Mouse (Mus musculus) left cerebral cortex, postnatal 25 days (tissue): ENCODE data around the gene Opcml. TPM values are rescaled to one million over a fixed set of nuclear protein-coding genes. Genes with fewer than 3 reads are reported as not detected.

Experiments used
- DNase-seq, 2 experiments: peaks; one replicate each; pipeline ENCODE4 v3.0.0; 2022; ENCODE audit warnings: low spot score in 2 of 2, mixed read lengths in 1 of 2
- intact Hi-C: fragments of 180-260 bp; cut with DNase I; formaldehyde crosslinking; loops from one replicate; pipeline ENCODE4 v1.15.1; 2025
- total RNA-seq, 2 experiments: library from RNA; stranded (reverse); gene quantifications; 2 replicates each; pipeline ENCODE4 v1.2.3; 2021

Gene Opcml
- total RNA-seq, 2 experiments from 2014 or later = 272 to 283 TPM

DNA sequence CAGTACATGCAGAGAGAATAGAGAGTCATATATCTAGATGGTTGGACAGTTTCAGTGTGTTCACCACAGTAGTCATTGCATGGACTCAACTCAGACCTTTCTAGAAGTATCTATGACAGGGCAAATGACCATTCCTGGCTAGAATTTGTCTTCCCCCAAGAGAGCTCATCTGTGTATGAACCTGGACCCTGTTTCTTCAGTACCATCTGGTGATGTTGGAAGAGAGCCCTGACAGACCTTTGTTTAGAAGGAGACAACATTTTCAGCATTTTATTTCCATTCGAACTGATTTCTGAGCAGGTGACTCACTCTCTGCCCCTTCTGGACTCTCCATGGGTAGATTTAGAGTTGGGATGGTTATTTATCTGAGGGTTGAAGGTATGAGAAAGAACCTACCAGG lies 827.1 kb downstream of the Opcml start:
- intact Hi-C loops = no loop called here
- DNase-seq = no peak

DNA sequence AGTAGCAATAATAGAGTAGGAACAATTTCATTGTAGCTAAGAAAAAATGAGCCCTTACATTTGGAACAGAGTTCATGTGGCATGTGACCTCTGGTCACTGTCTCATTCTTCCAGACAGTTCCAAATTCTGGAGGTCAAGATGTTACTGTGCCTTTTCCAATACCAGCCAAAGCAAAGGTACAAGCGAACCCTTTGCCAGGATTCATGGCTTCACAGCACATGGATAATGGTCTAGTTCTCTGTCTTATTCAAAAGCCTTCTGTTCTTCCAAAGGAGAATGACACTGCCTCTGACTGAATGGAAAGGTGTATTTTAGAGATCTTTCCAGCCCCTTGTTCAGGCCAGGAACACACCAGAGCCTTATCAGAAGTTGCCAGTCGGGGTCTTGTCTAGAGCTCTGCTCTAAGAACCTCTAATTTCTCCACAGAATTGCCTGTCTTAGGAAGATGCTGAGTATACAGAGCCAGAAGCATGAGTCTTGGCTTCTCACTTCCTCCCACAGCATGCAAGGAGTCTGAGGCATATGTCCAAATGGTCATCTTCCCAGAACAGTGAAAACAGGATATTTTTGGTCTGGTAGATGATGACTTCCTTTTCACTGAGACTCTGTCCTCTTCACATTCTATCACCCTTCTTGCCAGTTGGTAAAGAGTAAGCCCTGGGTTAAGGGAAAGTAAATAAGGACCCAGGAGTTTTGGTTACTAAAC lies 827.8 kb downstream of the Opcml start:
- intact Hi-C loops = no loop called here
- DNase-seq = peak in 1 of 2 experiments; percentile 75

- intact Hi-C loops = no loop called here
- DNase-seq = no peak
Observed at GRCm38 (mm10) chr9:28621939-28622338, 831.4 kb downstream of the Opcml start.

- intact Hi-C loops = no loop called here
- DNase-seq = peak in 1 of 2 experiments; percentile 56
Observed at GRCm38 (mm10) chr9:28624870-28625269, 834.3 kb downstream of the Opcml start.

DNA sequence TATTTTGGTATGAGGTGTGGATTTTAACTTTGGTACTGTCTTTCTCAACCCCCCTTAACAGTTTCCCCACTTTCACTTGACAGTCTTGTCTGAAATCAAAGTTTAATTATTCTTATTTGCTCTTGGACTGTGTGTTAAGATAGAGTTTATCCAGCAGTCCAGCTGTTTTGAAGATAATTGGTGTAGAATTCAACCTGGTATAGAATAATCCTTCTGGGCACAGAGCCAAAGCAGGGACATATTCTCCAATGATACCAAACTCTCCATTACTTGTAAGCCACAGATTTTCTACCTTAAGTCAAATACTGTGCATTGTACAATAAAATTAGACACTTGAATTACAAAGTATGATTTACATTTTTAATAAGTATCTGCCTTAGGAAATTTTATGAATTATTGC lies 852.2 kb downstream of the Opcml start:
- intact Hi-C loops = no loop called here
- no peak for DNase-seq

GRCm38 (mm10) chr9:28644063-28644462 lies 853.5 kb downstream of the Opcml start:
- intact Hi-C loops = no loop called here

DNA sequence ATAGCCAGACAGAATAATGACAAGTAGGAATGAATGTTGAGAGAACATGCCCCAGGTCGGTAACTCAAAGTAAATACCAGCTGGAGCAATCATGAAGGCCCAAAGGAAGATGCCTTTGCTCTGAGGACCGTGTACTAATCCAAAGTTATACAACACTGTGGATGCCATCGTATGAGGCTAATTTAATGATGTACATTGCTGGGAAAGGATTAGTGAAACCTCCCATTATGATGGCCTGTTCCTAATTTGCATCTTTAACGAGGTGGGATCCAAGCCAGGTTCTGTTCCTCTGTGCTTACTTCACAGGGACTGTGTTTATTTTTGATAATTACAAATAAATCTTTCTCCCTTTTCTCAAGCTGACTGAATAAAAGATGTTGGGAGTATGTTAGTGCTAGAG lies 859.5 kb downstream of the Opcml start:
- intact Hi-C loops = no loop called here
- no peak for DNase-seq

More at GRCm38 (mm10) chr9:28644063-28644462, 853.5 kb downstream of the Opcml start:
- no peak for DNase-seq

DNA sequence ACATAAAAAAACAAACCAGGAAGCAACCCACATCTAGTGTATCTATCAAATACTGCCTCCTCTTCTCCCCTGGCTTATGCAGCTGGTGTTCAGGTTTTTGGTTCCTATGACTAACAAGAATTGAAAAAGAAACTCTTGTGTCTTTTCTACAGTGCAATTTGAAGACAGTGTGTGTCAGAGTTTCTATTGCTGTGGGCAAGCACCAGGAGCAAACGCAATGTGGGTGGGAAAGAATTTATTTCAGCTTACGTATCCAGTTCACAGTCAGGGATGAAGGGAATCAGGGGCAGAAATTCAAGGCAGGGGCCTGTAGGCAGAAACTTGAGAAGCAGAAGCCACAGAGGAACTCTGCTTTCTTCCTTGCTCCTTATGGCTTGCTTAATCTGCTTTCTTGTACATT lies 869.4 kb downstream of the Opcml start:
- intact Hi-C loops = no loop called here
- DNase-seq = peak in 1 of 2 experiments; percentile 78

DNA sequence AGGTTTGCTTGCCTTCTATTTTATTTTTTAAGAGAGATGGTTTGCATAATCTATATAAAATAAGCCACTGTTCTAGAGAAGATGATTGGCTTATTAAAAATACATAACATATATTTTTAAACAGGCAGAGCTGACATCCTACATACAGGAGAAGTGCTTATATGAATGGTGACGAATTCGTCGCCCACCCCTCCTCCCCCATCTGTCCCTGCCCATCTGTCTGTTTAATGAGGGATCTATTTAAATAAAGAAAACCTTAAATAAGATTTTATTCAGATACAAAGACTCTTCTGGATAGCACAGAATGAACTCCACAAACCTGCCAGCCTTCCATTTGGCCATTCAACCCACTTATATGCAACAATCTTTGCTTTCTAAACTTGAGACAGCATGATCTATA lies 872.3 kb downstream of the Opcml start:
- peak; percentile 60 to 98 for DNase-seq
- intact Hi-C loops = loop anchor here (1.0 to 2.0 kb wide), 2 partner anchors 160 to 240 kb away; no protein-coding TSS in a partner anchor

DNA sequence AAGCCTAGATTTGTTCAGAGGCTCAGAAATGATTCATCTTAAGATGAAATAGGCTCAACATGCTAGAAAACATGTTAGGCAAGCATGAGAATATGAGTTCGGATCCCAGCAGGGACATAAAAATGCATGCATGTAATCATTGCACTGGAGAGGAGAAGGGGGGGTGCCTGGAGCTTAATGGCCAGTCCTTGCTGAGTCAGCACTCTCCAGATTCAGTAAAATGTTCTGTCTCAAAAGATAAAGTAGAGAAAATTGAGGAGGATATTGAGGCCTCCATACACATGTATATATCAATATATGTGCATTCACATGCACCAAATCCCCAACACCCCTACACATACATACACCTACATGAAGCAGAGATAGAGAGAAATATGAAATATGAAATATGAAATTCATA lies 889.7 kb downstream of the Opcml start:
- intact Hi-C loops = no loop called here
- no peak for DNase-seq

- DNase-seq = peak in 1 of 2 experiments; percentile 39
- intact Hi-C loops = no loop called here
Observed at GRCm38 (mm10) chr9:28681252-28682037, 890.9 kb downstream of the Opcml start.

GRCm38 (mm10) chr9:28683951-28684470 lies 893.4 kb downstream of the Opcml start:
- intact Hi-C loops = no loop called here

DNA sequence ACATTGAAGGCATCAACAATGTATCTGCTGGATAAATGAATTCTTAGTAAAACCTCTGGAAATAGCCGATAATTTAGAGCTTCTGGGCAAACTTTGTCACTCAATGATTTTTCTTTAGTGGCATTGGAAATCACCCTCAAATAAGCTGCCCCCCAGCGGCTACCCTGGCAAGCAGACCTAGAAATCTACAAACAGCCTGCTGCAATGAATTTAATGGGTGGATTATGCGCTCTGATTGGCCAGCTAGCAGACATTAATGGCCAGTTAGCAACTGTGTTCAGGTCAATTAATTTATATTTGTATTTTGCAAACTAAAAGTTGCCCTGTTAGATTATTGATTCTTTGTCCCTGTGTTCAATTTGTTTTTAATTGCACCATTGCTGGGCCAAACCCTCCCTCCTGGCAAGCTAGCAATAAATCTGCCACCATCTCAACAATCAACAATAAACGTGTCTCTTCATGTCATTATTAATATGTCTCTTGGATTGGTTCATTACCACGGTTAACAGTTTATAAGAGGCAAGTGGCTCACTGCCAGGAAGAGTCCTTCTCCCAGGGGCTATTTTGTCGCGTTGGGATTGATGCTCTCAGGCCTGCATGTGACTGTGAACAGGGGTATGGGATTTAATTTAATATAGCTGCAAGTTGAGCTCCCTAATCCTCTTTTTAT lies 896.5 kb downstream of the Opcml start:
- no peak for DNase-seq
- intact Hi-C loops = no loop called here

More at GRCm38 (mm10) chr9:28683951-28684470, 893.4 kb downstream of the Opcml start:
- DNase-seq = peak in 1 of 2 experiments; percentile 43

GRCm38 (mm10) chr9:28690134-28690533 lies 899.6 kb downstream of the Opcml start:
- no peak for DNase-seq
- intact Hi-C loops = no loop called here

GRCm38 (mm10) chr9:28705796-28706195 lies 915.2 kb downstream of the Opcml start:
- peak in 1 of 2 experiments; percentile 41 for DNase-seq
- intact Hi-C loops = no loop called here

- intact Hi-C loops = no loop called here
- DNase-seq = no peak
Observed at GRCm38 (mm10) chr9:28714544-28714943, 924.0 kb downstream of the Opcml start.

GRCm38 (mm10) chr9:28720186-28720585 lies 929.6 kb downstream of the Opcml start:
- intact Hi-C loops = no loop called here
- DNase-seq = no peak

DNA sequence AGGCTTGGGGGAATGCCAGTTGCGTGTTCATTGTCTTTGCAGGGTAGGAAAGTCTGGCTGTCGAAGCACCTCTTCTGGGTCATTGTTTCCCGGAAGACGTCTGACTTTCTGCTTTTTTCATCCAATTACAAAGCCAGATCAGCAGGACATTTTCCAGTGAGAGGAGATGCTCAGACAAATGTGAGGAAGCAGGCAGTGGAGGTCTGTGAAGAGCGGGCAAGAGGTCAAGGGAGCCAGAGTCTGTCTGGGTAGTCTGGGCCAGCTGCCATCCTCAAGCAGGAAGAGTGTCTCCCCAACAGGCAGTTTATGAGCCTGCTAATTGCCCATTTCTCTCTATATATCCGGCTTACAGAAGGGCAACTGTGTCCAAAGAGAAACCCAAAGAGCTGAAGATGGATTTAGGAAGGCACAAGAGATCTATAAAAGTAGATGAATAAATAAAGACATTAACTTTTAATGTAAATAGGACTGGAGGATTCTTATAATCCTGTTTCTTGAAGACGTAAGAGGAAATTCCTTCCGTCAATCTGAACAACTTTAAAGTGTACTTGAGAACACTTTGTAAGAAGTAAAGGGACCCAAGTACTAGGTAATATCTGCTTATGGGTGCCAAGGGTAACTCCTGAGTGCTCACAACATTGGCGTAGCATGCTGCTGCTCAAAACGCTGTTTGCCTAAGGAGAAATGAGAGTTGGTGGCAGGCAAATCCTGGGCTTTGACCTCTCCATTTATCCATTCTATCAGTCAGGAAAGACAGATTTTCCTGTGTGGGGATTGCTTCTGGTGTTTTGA lies 941.4 kb downstream of the Opcml start:
- no peak for DNase-seq
- intact Hi-C loops = no loop called here

DNA sequence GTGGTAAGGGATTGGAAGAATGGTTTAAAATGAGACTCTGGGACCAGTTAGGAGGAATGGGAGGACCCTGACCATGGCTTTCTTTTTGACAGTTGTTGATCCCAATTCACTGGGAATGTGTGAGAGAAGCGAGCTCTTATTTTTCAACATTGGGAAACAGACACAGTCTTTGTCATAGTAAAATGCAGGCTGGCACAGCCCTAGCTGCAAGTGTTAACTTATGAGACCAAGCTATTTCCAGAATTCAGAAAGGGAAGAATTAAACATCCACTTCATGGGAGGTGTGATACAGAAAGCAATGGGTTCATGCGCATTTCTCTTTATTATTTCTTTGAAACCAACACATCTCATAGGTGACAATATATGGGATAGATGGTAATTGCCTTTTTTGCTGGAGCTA lies 947.4 kb downstream of the Opcml start:
- intact Hi-C loops = no loop called here

More for the DNA sequence above, 947.4 kb downstream of the Opcml start:
- peak in 1 of 2 experiments; percentile 41 for DNase-seq
